Mouse (Mus musculus) liver, embryonic 14.5 days (tissue): ENCODE measurements around the gene Gm49380. TPM values are rescaled to one million over a fixed set of nuclear protein-coding genes. Genes with fewer than 3 reads are reported as not detected.

Experiments used
- ATAC-seq: fragments of 200-750 bp; cut with Nextera tagmentation; 2 replicates; pipeline ENCODE4 v1.8.0; 2017; ENCODE audit warnings: moderate number of reproducible peaks, mild to moderate bottlenecking, moderate library complexity; ENCODE audit not compliant: insufficient read depth
- DNase-seq, 3 experiments: peaks; one replicate each; pipeline ENCODE4 v3.0.0-alpha.2; 2012 to 2013; ENCODE audit warnings: low read depth in 3 of 3, low spot score in 3 of 3
- H3K27ac ChIP-seq: fragments of 300-500 bp; sonication (generic); 2 replicates; pipeline ENCODE4 v1.5.1; 2014; ENCODE audit warnings: moderate library complexity, mild to moderate bottlenecking, control low read depth, inconsistent platforms
- H3K27me3 ChIP-seq: fragments of 300-500 bp; sonication (generic); 2 replicates; pipeline ENCODE4 v1.6.1; 2014; ENCODE audit warnings: mild to moderate bottlenecking, low read length, moderate library complexity; ENCODE audit not compliant: control insufficient read depth, insufficient read depth
- H3K36me3 ChIP-seq: fragments of 300-500 bp; sonication (generic); replicated peaks from 2 replicates; pipeline ENCODE4 v1.6.1; 2014; ENCODE audit warnings: low read depth; ENCODE audit not compliant: control insufficient read depth, insufficient read depth
- H3K4me1 ChIP-seq, 2 experiments: fragments of 200-500 bp in 1 of 2; fragments of 300-500 bp in 1 of 2; sonication (generic) in 1 of 2; replicated peaks; 2 replicates each; pipeline ENCODE4 v1.6.1; 2012 to 2014; ENCODE audit warnings: antibody characterized with exemption in 1 of 2, inconsistent platforms in 1 of 2, low read length in 1 of 2; ENCODE audit not compliant: control insufficient read depth in 2 of 2, insufficient read depth in 2 of 2
- H3K4me2 ChIP-seq: fragments of 300-500 bp; sonication (generic); 2 replicates; pipeline ENCODE4 v1.6.1; 2014; ENCODE audit warnings: low read depth, mild to moderate bottlenecking, control low read depth, moderate library complexity
- H3K4me3 ChIP-seq, 2 experiments: fragments of 200-500 bp in 1 of 2; fragments of 300-500 bp in 1 of 2; sonication (generic) in 1 of 2; 2 replicates each; pipeline ENCODE4 v1.5.1; 2012 to 2014; ENCODE audit warnings: low read depth in 2 of 2, low read length in 2 of 2, mild to moderate bottlenecking in 2 of 2, control low read depth in 1 of 2, inconsistent platforms in 1 of 2, moderate library complexity in 1 of 2; ENCODE audit not compliant: insufficient read depth in 1 of 2
- H3K9ac ChIP-seq: fragments of 300-500 bp; sonication (generic); replicated peaks from 2 replicates; pipeline ENCODE4 v1.6.1; 2014; ENCODE audit warnings: mild to moderate bottlenecking, control low read depth, moderate library complexity
- H3K9me3 ChIP-seq: fragments of 300-500 bp; sonication (generic); 2 replicates; pipeline ENCODE4 v1.6.1; 2016; ENCODE audit warnings: low read length, mixed read lengths; ENCODE audit not compliant: control insufficient read depth
- CTCF ChIP-seq: IDR thresholded peaks from 2 replicates; pipeline ENCODE4 v1.5.1; 2016; ENCODE audit warnings: antibody characterized with exemption, low read depth, control low read depth
- EP300 ChIP-seq: IDR thresholded peaks from 2 replicates; pipeline ENCODE4 v1.6.1; 2016; ENCODE audit warnings: antibody characterized with exemption, low read depth
- WGBS: fragments of 180-500 bp; shearing (Covaris S2); extraction: QIAGEN DNeasy Blood & Tissue Kit; methylation state at CpG from one replicate; pipeline ENCODE4 v1.1.7; 2014; ENCODE audit not compliant: insufficient replicate concordance; 5-methylcytosine and 5-hydroxymethylcytosine counted together
- polyA plus RNA-seq, 2 experiments: library from polyadenylated mRNA; depleted of rRNA in 1 of 2; stranded (reverse) in 1 of 2; unstranded in 1 of 2; fragments of >200 nt; fragmentation: Nextera tagmentation in 1 of 2; extraction: Ambion mirVana in 1 of 2; gene quantifications; 2 replicates each; pipeline versions ENCODE4 v1.2.1 to v1.2.3; 2012 to 2014

Gm49380 gene
- polyA plus RNA-seq, 2 experiments: 0.09 TPM; not detected in 1

DNA sequence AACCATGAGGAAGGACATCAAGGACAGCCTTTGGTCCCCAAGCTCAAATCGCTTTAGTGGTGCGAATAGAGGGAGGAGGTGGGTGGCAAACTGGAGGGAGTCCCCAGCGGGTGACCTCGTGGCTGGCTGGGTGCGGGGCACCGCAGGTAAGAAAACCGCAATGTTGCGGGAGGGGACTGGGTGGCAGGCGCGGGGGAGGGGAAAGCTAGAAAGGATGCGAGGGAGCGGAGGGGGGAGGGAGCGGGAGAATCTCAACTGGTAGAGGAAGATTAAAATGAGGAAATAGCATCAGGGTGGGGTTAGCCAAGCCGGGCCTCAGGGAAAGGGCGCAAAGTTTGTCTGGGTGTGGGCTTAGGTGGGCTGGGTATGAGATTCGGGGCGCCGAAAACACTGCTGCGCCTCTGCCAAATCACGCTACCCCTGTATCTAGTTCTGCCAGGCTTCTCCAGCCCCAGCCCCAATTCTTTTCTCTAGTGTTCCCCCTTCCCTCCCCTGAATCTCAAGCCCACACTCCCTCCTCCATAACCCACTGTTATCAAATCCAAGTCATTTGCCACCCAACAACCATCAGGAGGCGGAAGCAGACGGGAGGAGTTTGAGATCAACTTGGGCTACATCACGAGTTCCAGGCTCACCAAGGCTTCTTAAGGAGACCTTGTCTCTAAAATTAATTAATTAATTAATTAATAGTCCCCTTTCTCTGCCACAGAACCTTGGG, 69.4 kb downstream of the Gm49380 start:
- DNase-seq (no peak), ATAC-seq (no peak)
- H3K4me3 ChIP-seq: no peak overlapping the region
- H3K27ac ChIP-seq: no peak overlapping the region
- H3K4me2 ChIP-seq: no peak overlapping the region; the same call in 1 of the 2 replicates
- H3K9ac ChIP-seq: no peak overlapping the region
- no peaks in the 10 kb centered on the region for H3K9me3 ChIP-seq
- no peaks in the 10 kb centered on the region for H3K4me1 ChIP-seq
- WGBS: 3% methylated on average over 22 of the region's 23 CpGs
- H3K27me3 ChIP-seq: peaks cover 27% of the 10 kb centered on the region
- no peaks in the 10 kb centered on the region for H3K36me3 ChIP-seq
- TF ChIP-seq EP300 (no peak), CTCF (no peak)

GRCm38 (mm10) chr9:44042836-44043707, 70.2 kb downstream of the Gm49380 start, which contains the start of gene Thy1:
Gene Thy1, plus strand, starts transcription at chr9:44043384.
- TF ChIP-seq EP300: no peak
- TF ChIP-seq CTCF: no peak
- H3K4me1 ChIP-seq: no peaks in the 10 kb centered on the region
- H3K36me3 ChIP-seq: no peaks in the 10 kb centered on the region
- H3K9me3 ChIP-seq: no peaks in the 10 kb centered on the region
- H3K4me2 ChIP-seq: no peak within 1 kb of the TSS; the same call in 1 of the 2 replicates
- H3K27me3 ChIP-seq: peaks cover 27% of the 10 kb centered on the region
- H3K4me3 ChIP-seq: no peak within 1 kb of the TSS
- 4% methylated on average over 30 of the region's 30 CpGs for WGBS
- DNase-seq (no peak), ATAC-seq (no peak)
- H3K27ac ChIP-seq: no peak within 1 kb of the TSS
- H3K9ac ChIP-seq: no peak within 1 kb of the TSS

DNA sequence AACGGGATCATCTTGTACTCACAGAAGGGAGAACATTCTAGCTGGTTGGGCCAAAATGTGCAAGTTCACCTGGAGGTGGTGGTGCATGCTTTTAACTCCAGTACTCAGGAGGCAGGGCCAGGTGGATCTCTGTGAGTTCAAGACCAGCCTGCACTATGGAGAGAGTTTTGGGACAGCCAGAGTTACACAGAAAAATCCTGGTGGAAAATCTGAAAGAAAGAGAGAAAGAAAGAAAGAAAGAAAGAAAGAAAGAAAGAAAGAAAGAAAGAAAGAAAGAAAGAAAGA, 71.0 kb downstream of the Gm49380 start:
- DNase-seq: no peak
- Histone ChIP-seq H3K9me3 (no peaks in the 10 kb centered on the region), H3K27me3 (peaks cover 27% of the 10 kb centered on the region), H3K36me3 (no peaks in the 10 kb centered on the region), H3K4me3 (no peak overlapping the region), H3K27ac (no peak overlapping the region), H3K9ac (no peak overlapping the region), H3K4me1 (no peaks in the 10 kb centered on the region), H3K4me2 (no peak overlapping the region)
- 86% methylated on average over 1 of the region's 1 CpGs for WGBS
- TF ChIP-seq EP300: no peak
- TF ChIP-seq CTCF: no peak
- no peak for ATAC-seq

GRCm38 (mm10) chr9:44041511-44042395, 71.5 kb downstream of the Gm49380 start:
- WGBS: 62% methylated on average over 7 of the region's 7 CpGs
- no peak for TF ChIP-seq CTCF
- TF ChIP-seq EP300: no peak

More at GRCm38 (mm10) chr9:44041511-44042395, 71.5 kb downstream of the Gm49380 start:
- H3K9ac ChIP-seq: no peak overlapping the region
- H3K4me2 ChIP-seq: no peak overlapping the region
- peaks cover 27% of the 10 kb centered on the region for H3K27me3 ChIP-seq
- DNase-seq (no peak), ATAC-seq (no peak)
- H3K4me3 ChIP-seq: no peak overlapping the region
- no peaks in the 10 kb centered on the region for H3K36me3 ChIP-seq
- H3K9me3 ChIP-seq: no peaks in the 10 kb centered on the region
- H3K4me1 ChIP-seq: no peaks in the 10 kb centered on the region
- H3K27ac ChIP-seq: no peak overlapping the region
